Mouse (Mus musculus): ENCODE data around the gene Zscan4f.
"Not testable (repeated sequence)": the region's sequence is repeated elsewhere in the genome, so short reads cannot be mapped to it uniquely, and the experiment has no call there.

The Zscan4f gene

GRCm38 (mm10) chr7:11397615-11398014 is at the start of gene Zscan4f:
Gene Zscan4f, plus strand, starts transcription at chr7:11397915.
- not testable (repeated sequence) for DNase-seq (ENCODE audit: low read depth)

GRCm38 (mm10) chr7:11384641-11385040 is 13.1 kb upstream of the Zscan4f start:
- not testable (repeated sequence) for DNase-seq (ENCODE audit: low read depth)
